Mouse (Mus musculus) kidney, adult 2 months (tissue): ENCODE results near the gene Lpcat1.

Experiments used
- CTCF ChIP-seq: fragments of 200-500 bp; conservative IDR thresholded peaks from 2 replicates; pipeline ENCODE4 v1.5.1; 2011; ENCODE audit warnings: low read depth, mild to moderate bottlenecking, control low read depth, low read length, moderate library complexity, mixed read lengths; ENCODE audit not compliant: insufficient read depth, insufficient read length
- POLR2A ChIP-seq: fragments of 200-500 bp; IDR thresholded peaks from one replicate; pipeline ENCODE4 v1.6.1; 2011; ENCODE audit warnings: low read depth, low read length, control low read depth

DNA sequence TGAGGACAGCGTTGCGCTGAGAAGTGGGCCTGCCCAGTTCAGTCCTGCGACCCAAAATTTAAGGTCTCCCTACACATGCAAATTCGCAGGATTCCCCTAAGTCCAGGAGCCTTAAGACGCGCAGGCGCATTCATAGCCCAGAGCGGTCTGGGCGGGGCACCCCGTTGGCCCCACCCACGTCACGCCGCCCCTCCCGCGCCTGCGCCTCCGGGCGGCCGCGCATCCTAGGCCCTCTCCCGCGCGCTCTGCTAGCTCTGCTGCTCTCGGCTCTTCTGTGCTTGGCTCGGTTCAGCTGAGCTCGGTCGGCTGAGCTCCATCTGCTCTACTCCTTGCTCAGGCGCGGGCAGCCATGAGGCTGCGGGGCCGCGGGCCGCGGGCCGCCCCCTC lies at the start of gene Lpcat1:
- TF ChIP-seq POLR2A (no peak), CTCF (no peak)
